Mouse (Mus musculus) limb, embryonic 12.5 days (tissue): ENCODE measurements around the gene Uspl1. TPM values are rescaled to one million over a fixed set of nuclear protein-coding genes. Genes with fewer than 3 reads are reported as not detected.

Experiments
- ATAC-seq: fragments of 200-750 bp; cut with Nextera tagmentation; 2 replicates; pipeline ENCODE4 v1.8.0; 2017; ENCODE audit warnings: low read depth, moderate TSS enrichment; ENCODE audit not compliant: insufficient number of reproducible peaks, insufficient read depth, low FRiP score, low TSS enrichment
- H3K27ac ChIP-seq: fragments of 300-500 bp; sonication (generic); 2 replicates; pipeline ENCODE4 v1.5.1; 2016; ENCODE audit warnings: mild to moderate bottlenecking, moderate library complexity
- H3K27me3 ChIP-seq: fragments of 300-500 bp; sonication (generic); 2 replicates; pipeline ENCODE4 v1.6.1; 2016; ENCODE audit warnings: mild to moderate bottlenecking, moderate library complexity
- H3K36me3 ChIP-seq: fragments of 300-500 bp; sonication (generic); 2 replicates; pipeline ENCODE4 v1.6.1; 2016; ENCODE audit warnings: mild to moderate bottlenecking, moderate library complexity
- H3K4me1 ChIP-seq: fragments of 300-500 bp; sonication (generic); replicated peaks from 2 replicates; pipeline ENCODE4 v1.6.1; 2016
- H3K4me2 ChIP-seq: fragments of 300-500 bp; sonication (generic); 2 replicates; pipeline ENCODE4 v1.6.1; 2016; ENCODE audit warnings: mild to moderate bottlenecking, moderate library complexity
- H3K4me3 ChIP-seq: fragments of 300-500 bp; sonication (generic); replicated peaks from 2 replicates; pipeline ENCODE4 v1.5.1; 2016; ENCODE audit warnings: mild to moderate bottlenecking
- H3K9ac ChIP-seq: fragments of 300-500 bp; sonication (generic); replicated peaks from 2 replicates; pipeline ENCODE4 v1.6.1; 2016; ENCODE audit warnings: mild to moderate bottlenecking, moderate library complexity
- H3K9me3 ChIP-seq: fragments of 300-500 bp; sonication (generic); 2 replicates; pipeline ENCODE4 v1.6.1; 2016; ENCODE audit warnings: mild to moderate bottlenecking, moderate library complexity
- WGBS: fragments of 180-500 bp; shearing (Covaris S2); methylation state at CpG from one replicate; pipeline ENCODE4 v1.1.7; 2016; 5-methylcytosine and 5-hydroxymethylcytosine counted together
- polyA plus RNA-seq: library from polyadenylated mRNA; unstranded; fragments of >200 nt; fragmentation: Nextera tagmentation; extraction: Ambion mirVana; gene quantifications from 2 replicates; pipeline ENCODE4 v1.2.1, GENCODE M21; 2016

Gene Uspl1
- polyA plus RNA-seq, 1 experiment from 2014 or later, result 75.0 TPM

- Histone ChIP-seq H3K4me2 (no peak overlapping the region), H3K27me3 (no peaks in the 10 kb centered on the region), H3K27ac (no peak overlapping the region), H3K9ac (no peak overlapping the region), H3K4me1 (no peaks in the 10 kb centered on the region; the same call in 1 of the 2 replicates), H3K9me3 (no peaks in the 10 kb centered on the region), H3K4me3 (no peak overlapping the region), H3K36me3 (peaks cover 96% of the 10 kb centered on the region)
- 92% methylated on average over 4 of the region's 4 CpGs for WGBS
- ATAC-seq, result no peak
These were observed 26.9 kb downstream of the Uspl1 start for GRCm38 (mm10) chr5:149211041-149211440.

GRCm38 (mm10) chr5:149212806-149213205 lies 28.7 kb downstream of the Uspl1 start:
- Histone ChIP-seq H3K27ac (no peak overlapping the region), H3K27me3 (no peaks in the 10 kb centered on the region), H3K4me3 (no peak overlapping the region), H3K36me3 (peaks cover 98% of the 10 kb centered on the region), H3K9ac (no peak overlapping the region), H3K4me1 (no peaks in the 10 kb centered on the region), H3K4me2 (no peak overlapping the region), H3K9me3 (0 out of 2 replicates have a peak, but pooled peaks cover 4% of the 10 kb centered on the region)
- ATAC-seq, result no peak
- 87% methylated on average over 4 of the region's 4 CpGs for WGBS

- Histone ChIP-seq H3K27ac (no peak overlapping the region), H3K9me3 (0 out of 2 replicates have a peak, but pooled peaks cover 4% of the 10 kb centered on the region), H3K36me3 (peaks cover 73% of the 10 kb centered on the region), H3K4me1 (no peaks in the 10 kb centered on the region), H3K27me3 (no peaks in the 10 kb centered on the region), H3K4me3 (no peak overlapping the region), H3K4me2 (no peak overlapping the region), H3K9ac (no peak overlapping the region)
- no peak for ATAC-seq
- WGBS, result 97% methylated on average over 7 of the region's 7 CpGs
These were observed 31.4 kb downstream of the Uspl1 start for GRCm38 (mm10) chr5:149215540-149215939.

- WGBS, result 78% methylated on average over 6 of the region's 6 CpGs
- H3K36me3 ChIP-seq, result peaks cover 51% of the 10 kb centered on the region
- no peak for ATAC-seq
- H3K27ac ChIP-seq, result no peak overlapping the region
- H3K27me3 ChIP-seq, result no peaks in the 10 kb centered on the region
- no peak overlapping the region for H3K9ac ChIP-seq
- H3K4me3 ChIP-seq, result no peak overlapping the region
- no peak overlapping the region for H3K4me2 ChIP-seq
- H3K4me1 ChIP-seq, result no peaks in the 10 kb centered on the region
- peaks cover 10% of the 10 kb centered on the region; the same call in 1 of the 2 replicates for H3K9me3 ChIP-seq
These were observed 33.6 kb downstream of the Uspl1 start for GRCm38 (mm10) chr5:149217524-149218357.

- WGBS, result 80% methylated on average over 3 of the region's 3 CpGs
- ATAC-seq, result no peak
- Histone ChIP-seq H3K4me1 (peaks cover 6% of the 10 kb centered on the region), H3K9me3 (peaks cover 10% of the 10 kb centered on the region; the same call in 1 of the 2 replicates), H3K4me2 (no peak overlapping the region), H3K9ac (no peak overlapping the region), H3K27ac (no peak overlapping the region), H3K27me3 (no peaks in the 10 kb centered on the region), H3K36me3 (peaks cover 34% of the 10 kb centered on the region), H3K4me3 (no peak overlapping the region)
These were observed 35.3 kb downstream of the Uspl1 start for GRCm38 (mm10) chr5:149219493-149219892.

GRCm38 (mm10) chr5:149221355-149221754 lies 37.2 kb downstream of the Uspl1 start:
- Histone ChIP-seq H3K4me2 (no peak overlapping the region), H3K27me3 (no peaks in the 10 kb centered on the region), H3K27ac (no peak overlapping the region), H3K36me3 (peaks cover 15% of the 10 kb centered on the region), H3K9me3 (peaks cover 10% of the 10 kb centered on the region; the same call in 1 of the 2 replicates), H3K4me3 (no peak overlapping the region), H3K4me1 (peaks cover 14% of the 10 kb centered on the region), H3K9ac (no peak overlapping the region)
- no peak for ATAC-seq
- whole genome bisulfite sequencing, result 92% methylated on average over 4 of the region's 4 CpGs

- H3K27ac ChIP-seq, result peak overlapping the region; percentile 41; the same call in 1 of the 2 replicates
- no peaks in the 10 kb centered on the region for H3K27me3 ChIP-seq
- 37% methylated on average over 7 of the region's 7 CpGs for WGBS
- no peak for ATAC-seq
- no peak overlapping the region for H3K9ac ChIP-seq
- no peak overlapping the region for H3K4me2 ChIP-seq
- no peak overlapping the region for H3K4me3 ChIP-seq
- no peaks in the 10 kb centered on the region for H3K36me3 ChIP-seq
- H3K4me1 ChIP-seq, result peaks cover 14% of the 10 kb centered on the region
- H3K9me3 ChIP-seq, result peaks cover 6% of the 10 kb centered on the region; the same call in 1 of the 2 replicates
These were observed 40.5 kb downstream of the Uspl1 start for GRCm38 (mm10) chr5:149224666-149225065.

- peak overlapping the region; percentile 92 for H3K27ac ChIP-seq
- H3K4me2 ChIP-seq, result peak overlapping the region; percentile 53
- peak overlapping the region; percentile 58 for H3K9ac ChIP-seq
- peak overlapping the region; percentile 49 for H3K4me3 ChIP-seq
- peaks cover 21% of the 10 kb centered on the region for H3K4me1 ChIP-seq
- 3% methylated on average over 55 of the region's 55 CpGs for WGBS
- H3K36me3 ChIP-seq, result no peaks in the 10 kb centered on the region
- H3K27me3 ChIP-seq, result no peaks in the 10 kb centered on the region
- peaks cover 8% of the 10 kb centered on the region; the same call in 1 of the 2 replicates for H3K9me3 ChIP-seq
- peak; percentile 99 for ATAC-seq
These were observed 44.8 kb downstream of the Uspl1 start for GRCm38 (mm10) chr5:149228700-149229618.

GRCm38 (mm10) chr5:149229619-149230339 lies 45.6 kb downstream of the Uspl1 start:
- Histone ChIP-seq H3K27ac (peak overlapping the region; percentile 92), H3K27me3 (no peaks in the 10 kb centered on the region), H3K9me3 (peaks cover 8% of the 10 kb centered on the region; the same call in 1 of the 2 replicates), H3K9ac (peak overlapping the region; percentile 58), H3K4me1 (peaks cover 13% of the 10 kb centered on the region), H3K4me2 (peak overlapping the region; percentile 53), H3K36me3 (no peaks in the 10 kb centered on the region), H3K4me3 (peak overlapping the region; percentile 49)
- no peak for ATAC-seq
- WGBS, result 74% methylated on average over 18 of the region's 18 CpGs

- no peak for ATAC-seq
These were observed 50.9 kb downstream of the Uspl1 start for GRCm38 (mm10) chr5:149235002-149235401.

More at GRCm38 (mm10) chr5:149235002-149235401, 50.9 kb downstream of the Uspl1 start:
- Histone ChIP-seq H3K36me3 (no peaks in the 10 kb centered on the region), H3K4me3 (no peak overlapping the region), H3K27ac (no peak overlapping the region), H3K4me2 (no peak overlapping the region), H3K9me3 (peaks cover 6% of the 10 kb centered on the region; the same call in 1 of the 2 replicates), H3K4me1 (peaks cover 8% of the 10 kb centered on the region), H3K9ac (no peak overlapping the region), H3K27me3 (no peaks in the 10 kb centered on the region)
- 90% methylated on average over 7 of the region's 7 CpGs for WGBS
